Mouse (Mus musculus) liver, adult 2 months (tissue): ENCODE results near the gene Elp4. TPM values are rescaled to one million over a fixed set of nuclear protein-coding genes. Genes with fewer than 3 reads are reported as not detected.

ENCODE experiments used
- DNase-seq: peaks from one replicate; pipeline ENCODE4 v3.0.0-alpha.2; 2011; ENCODE audit warnings: low read depth, low spot score; ENCODE audit errors: extremely low read depth
- H3K27ac ChIP-seq: fragments of 200-500 bp; replicated peaks from 2 replicates; pipeline ENCODE4 v1.5.1; 2012; ENCODE audit warnings: low read depth, mild to moderate bottlenecking, control low read depth, inconsistent platforms, low read length; ENCODE audit not compliant: insufficient read depth
- H3K27me3 ChIP-seq: fragments of 200-500 bp; 2 replicates; pipeline ENCODE4 v1.6.1; 2012; ENCODE audit warnings: mild to moderate bottlenecking, moderate library complexity, low read length, inconsistent platforms; ENCODE audit not compliant: control insufficient read depth, insufficient read depth
- H3K36me3 ChIP-seq: fragments of 200-500 bp; 2 replicates; pipeline ENCODE4 v1.6.1; 2012; ENCODE audit warnings: low read length, inconsistent platforms; ENCODE audit not compliant: control insufficient read depth, insufficient read depth
- H3K4me1 ChIP-seq: fragments of 200-500 bp; 2 replicates; pipeline ENCODE4 v1.6.1; 2011; ENCODE audit warnings: low read length; ENCODE audit not compliant: control insufficient read depth, insufficient read depth
- H3K4me3 ChIP-seq: fragments of 200-500 bp; 2 replicates; pipeline ENCODE4 v1.5.1; 2011; ENCODE audit warnings: low read depth, mild to moderate bottlenecking, control low read depth, low read length, moderate library complexity; ENCODE audit not compliant: insufficient read depth
- H3K79me2 ChIP-seq: fragments of 200-500 bp; 2 replicates; pipeline ENCODE4 v1.6.1; 2012; ENCODE audit warnings: inconsistent platforms, mild to moderate bottlenecking, low read length, moderate library complexity; ENCODE audit not compliant: control insufficient read depth, insufficient read depth
- H3K9ac ChIP-seq: fragments of 200-500 bp; 2 replicates; pipeline ENCODE4 v1.6.1; 2012; ENCODE audit warnings: low read depth, mild to moderate bottlenecking, control low read depth, inconsistent platforms, low read length
- CTCF ChIP-seq: fragments of 200-500 bp; IDR thresholded peaks from 2 replicates; pipeline ENCODE4 v1.5.1; 2011; ENCODE audit warnings: low read depth, low read length, control low read depth
- POLR2A ChIP-seq: fragments of 200-500 bp; IDR thresholded peaks from 2 replicates; pipeline ENCODE4 v1.6.1; 2011; ENCODE audit warnings: low read length, control low read depth; ENCODE audit not compliant: insufficient read depth; ENCODE audit errors: extremely low read depth
- WGBS: fragments of 180-500 bp; shearing (Covaris S2); methylation state at CpG from one replicate; pipeline ENCODE4 v1.1.7; 2018; 5-methylcytosine and 5-hydroxymethylcytosine counted together
- polyA plus RNA-seq: library from polyadenylated mRNA; depleted of rRNA; stranded (reverse); fragments of >200 nt; gene quantifications from 2 replicates; pipeline ENCODE4 v1.2.3, GENCODE M21; 2012
- total RNA-seq: library from RNA; depleted of rRNA; stranded (reverse); fragments of >200 nt; gene quantifications from 2 replicates; pipeline ENCODE4 v1.2.3, GENCODE M21; 2014

Elp4 gene
- total and polyA plus RNA-seq, 2 experiments: 7.7 to 16.2 TPM

GRCm38 (mm10) chr2:105749111-105749510 lies 155.3 kb downstream of the Elp4 start:
- Histone ChIP-seq H3K79me2 (no peaks in the 10 kb centered on the region), H3K27ac (no peak overlapping the region), H3K9ac (no peak overlapping the region), H3K4me3 (no peak overlapping the region), H3K4me1 (peaks cover 4% of the 10 kb centered on the region), H3K36me3 (no peaks in the 10 kb centered on the region), H3K27me3 (no peaks in the 10 kb centered on the region)
- peak; percentile 85 for DNase-seq
- TF ChIP-seq POLR2A: no peak
- TF ChIP-seq CTCF: no peak
- WGBS: 30% methylated on average over 5 of the region's 5 CpGs

DNA sequence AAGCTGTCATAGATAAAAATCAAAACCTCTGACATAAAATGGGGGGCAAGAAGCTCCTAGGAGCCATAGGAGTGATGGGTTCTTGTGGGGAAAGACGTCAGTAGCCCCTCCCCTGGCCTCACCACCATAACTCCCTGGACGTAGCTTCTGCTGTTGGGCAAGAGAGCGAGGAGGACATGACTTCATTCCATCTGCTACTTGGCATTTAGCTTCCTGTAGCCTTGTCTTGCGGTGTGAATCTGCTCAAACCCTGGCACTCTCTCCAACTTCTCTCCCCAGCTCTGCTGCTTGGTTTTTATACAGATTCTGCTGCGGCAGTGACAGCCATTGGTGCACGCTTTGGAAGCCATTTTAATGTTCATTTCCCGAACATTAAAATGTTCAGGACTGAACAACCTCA lies 157.5 kb downstream of the Elp4 start:
- Histone ChIP-seq H3K4me1 (peaks cover 4% of the 10 kb centered on the region), H3K79me2 (no peaks in the 10 kb centered on the region), H3K27ac (no peak overlapping the region), H3K27me3 (no peaks in the 10 kb centered on the region), H3K36me3 (no peaks in the 10 kb centered on the region), H3K4me3 (no peak overlapping the region), H3K9ac (no peak overlapping the region)
- TF ChIP-seq POLR2A (no peak), CTCF (no peak)
- 93% methylated on average over 7 of the region's 7 CpGs for WGBS
- DNase-seq: no peak

DNA sequence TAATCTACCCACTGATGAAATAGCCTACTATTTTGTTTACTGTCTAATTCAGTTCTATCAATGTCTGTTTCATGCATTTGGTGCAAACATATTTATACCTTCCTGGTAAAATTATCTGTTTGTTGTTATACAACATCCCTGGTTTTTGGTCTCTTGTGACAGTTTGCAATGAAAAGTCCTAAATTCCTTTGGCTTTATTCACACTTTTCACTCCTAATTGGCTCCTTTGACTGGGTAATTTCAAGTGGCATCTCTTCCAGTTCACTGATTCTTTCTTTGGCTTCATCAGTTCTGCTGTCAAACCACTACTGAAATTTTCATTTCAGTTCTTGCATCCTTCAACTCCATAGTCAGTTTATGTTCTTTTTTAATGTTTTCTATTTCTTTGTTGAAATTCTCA lies 168.2 kb downstream of the Elp4 start:
- H3K36me3 ChIP-seq: no peaks in the 10 kb centered on the region
- no peaks in the 10 kb centered on the region for H3K79me2 ChIP-seq
- no peak for TF ChIP-seq POLR2A
- no peak for TF ChIP-seq CTCF
- DNase-seq: no peak
- no peak overlapping the region for H3K27ac ChIP-seq
- no peaks in the 10 kb centered on the region for H3K27me3 ChIP-seq
- no peak overlapping the region for H3K9ac ChIP-seq
- no peaks in the 10 kb centered on the region for H3K4me1 ChIP-seq
- no peak overlapping the region for H3K4me3 ChIP-seq

- H3K27ac ChIP-seq: no peak overlapping the region
- H3K36me3 ChIP-seq: no peaks in the 10 kb centered on the region; the same call in 1 of the 2 replicates
- TF ChIP-seq POLR2A (no peak), CTCF (no peak)
- no peaks in the 10 kb centered on the region for H3K4me1 ChIP-seq
- no peak overlapping the region for H3K9ac ChIP-seq
- no peaks in the 10 kb centered on the region for H3K27me3 ChIP-seq
- 96% methylated on average over 3 of the region's 3 CpGs for WGBS
- H3K79me2 ChIP-seq: no peaks in the 10 kb centered on the region
- no peak overlapping the region for H3K4me3 ChIP-seq
- DNase-seq: no peak
Measured at GRCm38 (mm10) chr2:105730704-105731103, 173.7 kb downstream of the Elp4 start.

- Histone ChIP-seq H3K79me2 (no peaks in the 10 kb centered on the region), H3K9ac (no peak overlapping the region), H3K36me3 (no peaks in the 10 kb centered on the region; the same call in 1 of the 2 replicates), H3K27ac (no peak overlapping the region), H3K27me3 (no peaks in the 10 kb centered on the region), H3K4me3 (no peak overlapping the region), H3K4me1 (no peaks in the 10 kb centered on the region)
- DNase-seq: no peak
- WGBS: 93% methylated on average over 9 of the region's 9 CpGs
- TF ChIP-seq CTCF: no peak
- no peak for TF ChIP-seq POLR2A
Measured at GRCm38 (mm10) chr2:105726657-105727056, 177.7 kb downstream of the Elp4 start.

DNA sequence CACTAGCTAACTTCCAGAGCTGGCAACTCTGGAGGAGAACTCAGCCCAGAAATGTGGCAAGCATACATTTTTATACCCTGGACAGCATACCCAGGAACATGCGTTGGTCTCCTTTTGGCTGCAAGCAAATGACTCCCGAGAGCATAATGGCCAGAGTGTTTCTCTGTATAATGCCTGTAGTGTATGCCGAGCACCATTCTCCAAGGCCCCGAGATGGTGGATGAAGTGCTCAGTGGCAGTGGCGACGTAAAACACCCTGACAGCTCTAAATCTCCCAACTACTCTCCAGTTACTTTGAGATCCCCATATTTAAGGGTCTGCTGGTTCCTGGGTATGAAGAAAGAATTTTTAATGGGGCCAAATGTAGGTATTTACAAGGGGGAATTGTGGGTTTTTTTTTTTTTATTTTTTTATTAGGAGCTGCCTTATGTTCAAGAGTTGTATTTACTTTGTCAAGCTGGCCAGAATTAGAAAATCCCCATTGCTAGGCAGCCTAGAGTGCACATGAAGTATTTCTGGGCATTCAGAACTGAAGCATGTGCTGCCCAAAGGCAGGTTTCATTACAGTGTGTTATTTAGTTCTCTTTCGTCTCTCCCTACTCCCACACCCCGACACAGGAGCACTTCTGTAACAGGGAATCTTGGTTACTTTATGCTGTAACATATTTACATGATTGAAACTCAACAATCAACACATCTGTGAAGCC lies 188.8 kb downstream of the Elp4 start:
- WGBS: 96% methylated on average over 8 of the region's 8 CpGs
- H3K27me3 ChIP-seq: no peaks in the 10 kb centered on the region
- no peaks in the 10 kb centered on the region for H3K36me3 ChIP-seq
- no peaks in the 10 kb centered on the region for H3K79me2 ChIP-seq
- no peaks in the 10 kb centered on the region for H3K4me1 ChIP-seq
- no peak overlapping the region for H3K4me3 ChIP-seq
- no peak for DNase-seq
- no peak overlapping the region for H3K9ac ChIP-seq
- no peak for TF ChIP-seq CTCF
- TF ChIP-seq POLR2A: no peak
- no peak overlapping the region for H3K27ac ChIP-seq
